Mouse (Mus musculus) heart, embryonic 14.5 days (tissue): Measurements from ENCODE around the gene Psmb4. TPM values are rescaled to one million over a fixed set of nuclear protein-coding genes. Genes with fewer than 3 reads are reported as not detected.

Source experiments
- ATAC-seq: fragments of 200-750 bp; cut with Nextera tagmentation; 2 replicates; pipeline ENCODE4 v1.8.0; 2017; ENCODE audit warnings: low read depth, moderate TSS enrichment; ENCODE audit not compliant: insufficient number of reproducible peaks, insufficient read depth, low FRiP score
- H3K27ac ChIP-seq, 2 experiments: fragments of 200-500 bp in 1 of 2; fragments of 300-500 bp in 1 of 2; sonication (generic) in 1 of 2; replicated peaks in 1 of 2; 2 replicates each; pipeline ENCODE4 v1.5.1; 2012 to 2014; ENCODE audit warnings: low read depth in 2 of 2, low read length in 2 of 2, control low read depth in 1 of 2, mild to moderate bottlenecking in 1 of 2, mixed read lengths in 1 of 2; ENCODE audit not compliant: control insufficient read depth in 1 of 2, insufficient read depth in 1 of 2
- H3K27me3 ChIP-seq: fragments of 300-500 bp; sonication (generic); 2 replicates; pipeline ENCODE4 v1.6.1; 2014; ENCODE audit warnings: mild to moderate bottlenecking, low read length, control low read depth; ENCODE audit not compliant: control insufficient read depth, insufficient read depth
- H3K36me3 ChIP-seq: fragments of 300-500 bp; sonication (generic); 2 replicates; pipeline ENCODE4 v1.6.1; 2014; ENCODE audit warnings: mild to moderate bottlenecking, control low read depth, low read length, mixed read lengths; ENCODE audit not compliant: control insufficient read depth, insufficient read depth
- H3K4me1 ChIP-seq, 2 experiments: fragments of 200-500 bp in 1 of 2; fragments of 300-500 bp in 1 of 2; sonication (generic) in 1 of 2; 2 replicates each; pipeline ENCODE4 v1.6.1; 2012 to 2014; ENCODE audit warnings: low read length in 2 of 2, control low read depth in 1 of 2, mixed read lengths in 1 of 2; ENCODE audit not compliant: control insufficient read depth in 2 of 2, insufficient read depth in 2 of 2
- H3K4me2 ChIP-seq: fragments of 300-500 bp; sonication (generic); 2 replicates; pipeline ENCODE4 v1.6.1; 2014; ENCODE audit warnings: mild to moderate bottlenecking, low read length
- H3K4me3 ChIP-seq, 2 experiments: fragments of 200-500 bp in 1 of 2; fragments of 300-500 bp in 1 of 2; sonication (generic) in 1 of 2; 2 replicates each; pipeline ENCODE4 v1.5.1; 2012 to 2014; ENCODE audit warnings: low read length in 2 of 2, mild to moderate bottlenecking in 2 of 2, control low read depth in 1 of 2, low read depth in 1 of 2, moderate library complexity in 1 of 2; ENCODE audit not compliant: control insufficient read depth in 1 of 2, insufficient read depth in 1 of 2
- H3K9ac ChIP-seq: fragments of 300-500 bp; sonication (generic); 2 replicates; pipeline ENCODE4 v1.6.1; 2014; ENCODE audit warnings: mild to moderate bottlenecking, low read length
- H3K9me3 ChIP-seq: fragments of 300-500 bp; sonication (generic); 2 replicates; pipeline ENCODE4 v1.6.1; 2016; ENCODE audit warnings: low read length, control low read depth; ENCODE audit not compliant: control insufficient read depth
- WGBS: fragments of 180-500 bp; shearing (Covaris S2); extraction: QIAGEN DNeasy Blood & Tissue Kit; methylation state at CpG from one replicate; pipeline ENCODE4 v1.1.7; 2014; 5-methylcytosine and 5-hydroxymethylcytosine counted together
- polyA plus RNA-seq: library from polyadenylated mRNA; unstranded; fragments of >200 nt; fragmentation: Nextera tagmentation; extraction: Ambion mirVana; gene quantifications from 2 replicates; pipeline ENCODE4 v1.2.1, GENCODE M21; 2014

Psmb4 gene
- polyA plus RNA-seq, 1 experiment from 2014 or later: 296 TPM

GRCm38 (mm10) chr3:94852215-94852614 is 34.5 kb downstream of the Psmb4 start:
- no peaks in the 10 kb centered on the region for H3K27me3 ChIP-seq
- peaks cover 0 to 9% of the 10 kb centered on the region in 2 experiments; a peak in 2 of 4 replicates for H3K4me1 ChIP-seq
- ATAC-seq: no peak
- no peak overlapping the region for H3K4me3 ChIP-seq
- H3K4me2 ChIP-seq: no peak overlapping the region
- H3K27ac ChIP-seq: no peak overlapping the region
- H3K9ac ChIP-seq: no peak overlapping the region
- WGBS: 83% methylated on average over 3 of the region's 3 CpGs
- H3K36me3 ChIP-seq: peaks cover 36% of the 10 kb centered on the region
- H3K9me3 ChIP-seq: no peaks in the 10 kb centered on the region

GRCm38 (mm10) chr3:94851731-94852130 is 35.0 kb downstream of the Psmb4 start:
- H3K4me1 ChIP-seq: peaks cover 0 to 12% of the 10 kb centered on the region in 2 experiments; a peak in 2 of 4 replicates
- WGBS: 50% methylated on average over 3 of the region's 3 CpGs
- H3K4me3 ChIP-seq: no peak overlapping the region
- peaks cover 31% of the 10 kb centered on the region for H3K36me3 ChIP-seq
- no peak overlapping the region for H3K9ac ChIP-seq
- no peaks in the 10 kb centered on the region for H3K9me3 ChIP-seq
- no peaks in the 10 kb centered on the region for H3K27me3 ChIP-seq
- no peak overlapping the region for H3K4me2 ChIP-seq
- no peak for ATAC-seq
- no peak overlapping the region for H3K27ac ChIP-seq

GRCm38 (mm10) chr3:94849338-94849737 is 37.4 kb downstream of the Psmb4 start:
- H3K4me2 ChIP-seq: no peak overlapping the region
- H3K4me1 ChIP-seq: peaks cover 3 to 17% of the 10 kb centered on the region in 2 experiments; a peak in 3 of 4 replicates
- H3K9ac ChIP-seq: no peak overlapping the region
- no peak overlapping the region for H3K4me3 ChIP-seq
- H3K27ac ChIP-seq: no peak overlapping the region
- H3K27me3 ChIP-seq: no peaks in the 10 kb centered on the region
- H3K36me3 ChIP-seq: peaks cover 7% of the 10 kb centered on the region
- no peaks in the 10 kb centered on the region for H3K9me3 ChIP-seq
- no peak for ATAC-seq
- WGBS: 13% methylated on average over 1 of the region's 1 CpGs

- WGBS: 83% methylated on average over 2 of the region's 2 CpGs
- no peaks in the 10 kb centered on the region for H3K9me3 ChIP-seq
- H3K4me1 ChIP-seq: peaks cover 3 to 17% of the 10 kb centered on the region in 2 experiments; a peak in 3 of 4 replicates
- no peak for ATAC-seq
- H3K9ac ChIP-seq: no peak overlapping the region
- no peaks in the 10 kb centered on the region for H3K27me3 ChIP-seq
- H3K4me2 ChIP-seq: no peak overlapping the region
- no peak overlapping the region for H3K27ac ChIP-seq
- no peak overlapping the region for H3K4me3 ChIP-seq
- H3K36me3 ChIP-seq: no peaks in the 10 kb centered on the region
Observed at GRCm38 (mm10) chr3:94847382-94847781, 39.4 kb downstream of the Psmb4 start.

- peak overlapping the region in 1 of 2 experiments; percentile 59; a peak in 2 of 4 replicates for H3K4me3 ChIP-seq
- H3K27me3 ChIP-seq: no peaks in the 10 kb centered on the region
- WGBS: 65% methylated on average over 5 of the region's 5 CpGs
- peaks cover 2 to 16% of the 10 kb centered on the region in 2 experiments; a peak in 3 of 4 replicates for H3K4me1 ChIP-seq
- no peak overlapping the region; the same call in 1 of the 2 replicates for H3K9ac ChIP-seq
- no peak overlapping the region; a peak in 1 of 4 replicates for H3K27ac ChIP-seq
- H3K9me3 ChIP-seq: no peaks in the 10 kb centered on the region
- H3K4me2 ChIP-seq: peak overlapping the region; percentile 74
- H3K36me3 ChIP-seq: no peaks in the 10 kb centered on the region
- no peak for ATAC-seq
Observed at GRCm38 (mm10) chr3:94839101-94839500, 47.7 kb downstream of the Psmb4 start.

- H3K9me3 ChIP-seq: no peaks in the 10 kb centered on the region
- 17% methylated on average over 9 of the region's 9 CpGs for WGBS
- peak overlapping the region; percentile 92 for H3K9ac ChIP-seq
- H3K27ac ChIP-seq: peak overlapping the region; percentile 94 to 99
- ATAC-seq: no peak
- no peaks in the 10 kb centered on the region for H3K27me3 ChIP-seq
- peaks cover 2 to 16% of the 10 kb centered on the region in 2 experiments; a peak in 3 of 4 replicates for H3K4me1 ChIP-seq
- no peaks in the 10 kb centered on the region for H3K36me3 ChIP-seq
- H3K4me2 ChIP-seq: peak overlapping the region; percentile 74
- peak overlapping the region; percentile 59 to 74 for H3K4me3 ChIP-seq
Observed at GRCm38 (mm10) chr3:94838631-94839030, 48.1 kb downstream of the Psmb4 start.

- H3K4me3 ChIP-seq: peak overlapping the region; percentile 59 to 74
- peak overlapping the region; percentile 92 for H3K9ac ChIP-seq
- WGBS: 1% methylated on average over 30 of the region's 62 CpGs
- H3K4me2 ChIP-seq: peak overlapping the region; percentile 74
- H3K36me3 ChIP-seq: no peaks in the 10 kb centered on the region
- H3K27me3 ChIP-seq: no peaks in the 10 kb centered on the region
- peak overlapping the region; percentile 94 to 99 for H3K27ac ChIP-seq
- peaks cover 2 to 16% of the 10 kb centered on the region in 2 experiments; a peak in 3 of 4 replicates for H3K4me1 ChIP-seq
- H3K9me3 ChIP-seq: no peaks in the 10 kb centered on the region
- ATAC-seq: peak; percentile 74
Observed at GRCm38 (mm10) chr3:94837959-94838496, 48.7 kb downstream of the Psmb4 start.
